Mouse (Mus musculus) c-Kit-negative CD71-positive TER-119-positive erythroid progenitor cells, embryonic 14.5 days (primary cell): ENCODE measurements around the gene Emilin1.

ENCODE experiments used
- DNase-seq: peaks from one replicate; pipeline ENCODE4 v3.0.0-alpha.2; 2013; ENCODE audit warnings: low read depth, low spot score

Emilin1 gene

DNA sequence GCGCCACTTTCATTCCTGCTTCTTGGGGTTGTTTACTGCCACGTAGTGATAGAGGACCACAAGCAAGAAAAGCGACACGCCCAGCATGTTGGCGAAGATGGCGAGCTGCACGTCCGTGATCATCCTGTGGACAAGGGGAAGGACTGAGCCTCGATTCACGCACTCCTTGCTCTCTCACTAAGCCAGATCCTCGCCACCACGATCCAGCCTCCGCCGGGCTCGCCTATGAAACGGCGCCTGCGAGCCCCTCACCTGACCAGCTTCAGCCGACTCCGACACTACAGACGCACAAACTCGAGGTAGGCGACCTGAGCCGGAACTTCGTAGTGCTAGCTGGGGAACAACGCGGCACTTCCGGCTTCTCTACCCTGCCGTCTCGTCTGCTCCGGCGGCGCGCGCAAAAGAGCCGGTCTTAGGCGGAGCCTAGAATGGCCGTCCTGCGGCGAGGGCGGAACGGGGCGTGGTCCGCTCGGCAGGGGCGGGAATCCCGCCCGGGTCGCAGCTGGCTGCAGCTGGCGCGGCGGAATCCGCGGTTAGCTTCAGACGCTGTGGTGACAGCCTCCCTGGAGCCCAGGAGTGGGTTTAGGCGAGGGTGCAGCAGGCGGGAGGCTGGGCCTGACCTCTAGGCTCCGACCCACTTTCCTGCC, 5.7 kb upstream of the Emilin1 start, which contains the start of gene Ost4:
Ost4 (minus strand) TSS at position 376 of the 647 bp plus-strand sequence.
- DNase-seq = peak; percentile 92

GRCm38 (mm10) chr5:30908426-30909299, 4.5 kb upstream of the Emilin1 start:
- no peak for DNase-seq

GRCm38 (mm10) chr5:30909300-30909659, 3.9 kb upstream of the Emilin1 start:
- DNase-seq = no peak

DNA sequence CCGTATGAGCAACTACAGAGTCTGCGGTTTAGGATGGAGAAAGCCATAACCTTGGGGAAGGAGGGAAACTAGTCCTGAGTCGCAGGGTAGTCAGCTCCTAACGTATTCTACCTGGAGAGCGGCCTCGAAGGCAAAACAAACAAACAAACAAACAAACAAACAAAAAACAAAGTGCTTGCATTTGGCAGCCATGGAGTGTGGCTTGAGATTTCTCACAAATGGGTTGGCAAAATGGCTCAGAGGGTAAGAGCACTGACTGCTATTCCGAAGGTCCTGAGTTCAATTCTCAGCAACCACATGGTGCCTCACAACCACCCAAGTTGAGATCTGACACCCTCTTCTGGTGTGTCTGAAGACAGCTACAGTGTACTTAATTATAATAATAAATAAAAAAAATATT, 3.3 kb upstream of the Emilin1 start:
- no peak for DNase-seq

GRCm38 (mm10) chr5:30910481-30910880, 2.7 kb upstream of the Emilin1 start:
- no peak for DNase-seq

DNA sequence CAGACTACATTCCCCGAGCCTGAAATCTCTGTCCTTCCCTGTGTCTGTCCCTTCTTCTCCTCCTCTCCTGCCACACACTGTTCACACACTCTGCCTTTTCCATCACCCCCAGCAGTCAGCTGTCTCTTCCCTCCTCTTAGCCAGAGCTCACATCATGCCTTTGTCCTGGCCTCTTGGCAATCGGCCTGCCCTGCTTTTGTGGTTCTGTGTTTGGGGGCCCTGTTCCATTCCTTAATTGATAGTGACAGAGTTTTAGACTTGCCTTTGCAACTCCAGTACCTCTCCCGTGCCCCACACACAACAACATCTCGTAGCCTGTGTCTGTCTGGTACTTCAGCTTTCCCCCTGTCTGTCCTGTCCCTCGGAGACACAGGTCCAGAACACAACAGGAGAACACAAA, 1.0 kb upstream of the Emilin1 start:
- DNase-seq = no peak

GRCm38 (mm10) chr5:30914101-30914635, 966 bp downstream of the Emilin1 start:
- no peak for DNase-seq

- no peak for DNase-seq
Measured at GRCm38 (mm10) chr5:30914849-30915248, 1.6 kb downstream of the Emilin1 start.

DNA sequence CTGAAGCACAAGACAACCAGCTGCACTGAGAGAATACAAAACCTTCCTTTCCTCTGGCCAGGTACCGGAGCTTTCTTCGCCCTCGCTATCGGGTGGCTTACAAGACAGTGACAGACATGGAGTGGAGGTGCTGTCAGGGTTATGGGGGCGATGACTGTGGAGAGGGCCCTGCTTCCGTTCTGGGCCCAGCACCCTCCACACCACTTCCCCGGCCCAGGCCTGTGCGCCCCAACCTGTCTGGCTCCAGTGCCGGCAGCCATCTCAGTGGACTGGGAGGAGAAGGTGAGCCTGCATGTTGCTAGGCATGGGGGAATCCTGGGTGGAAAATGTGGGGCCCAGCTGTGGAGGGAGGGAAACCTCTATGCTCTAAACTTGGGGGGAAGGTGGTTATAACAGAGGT, 2.3 kb downstream of the Emilin1 start:
- no peak for DNase-seq

DNA sequence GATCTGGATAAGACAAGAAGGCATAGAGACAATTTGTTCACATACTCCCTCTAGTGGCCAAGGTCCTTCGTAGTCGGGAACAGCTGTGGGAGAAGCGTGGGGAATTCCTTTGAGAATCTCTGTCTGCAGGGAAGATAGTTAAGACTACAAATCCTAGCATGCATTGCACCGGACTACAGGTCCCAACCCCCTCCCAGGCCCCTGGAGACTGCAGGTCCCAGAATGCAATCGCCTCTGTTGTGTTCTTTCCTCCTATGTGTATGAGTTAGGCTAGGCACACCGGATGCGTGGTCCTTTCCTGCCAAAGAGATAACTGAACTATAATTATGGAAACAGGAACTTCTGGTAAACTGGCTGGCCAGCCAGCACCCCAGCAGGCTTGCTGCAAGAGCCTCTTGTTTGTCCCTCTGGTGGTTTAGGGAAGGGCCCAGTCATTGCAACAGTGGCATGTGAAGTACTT, 2.8 kb downstream of the Emilin1 start:
- peak; percentile 54 for DNase-seq

- DNase-seq = no peak
Measured at GRCm38 (mm10) chr5:30916841-30917240, 3.6 kb downstream of the Emilin1 start.

DNA sequence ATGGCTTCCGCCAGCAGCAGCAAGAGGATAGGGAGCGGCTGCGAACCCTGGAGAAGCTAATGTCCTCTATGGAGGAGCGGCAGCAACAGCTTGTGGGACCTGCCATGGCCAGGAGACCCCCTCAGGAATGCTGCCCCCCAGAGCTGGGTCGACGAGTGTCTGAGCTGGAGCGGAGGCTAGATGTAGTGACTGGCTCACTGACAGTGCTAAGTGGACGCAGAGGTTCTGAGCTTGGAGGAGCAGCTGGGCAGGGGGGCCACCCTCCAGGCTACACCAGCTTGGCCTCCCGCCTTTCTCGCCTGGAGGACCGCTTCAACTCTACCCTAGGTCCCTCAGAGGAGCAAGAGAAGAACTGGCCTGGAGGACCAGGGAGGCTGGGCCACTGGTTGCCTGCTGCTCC, 4.1 kb downstream of the Emilin1 start:
- DNase-seq = no peak

- DNase-seq = no peak
Measured at GRCm38 (mm10) chr5:30917891-30918670, 4.9 kb downstream of the Emilin1 start.

- DNase-seq = no peak
Measured at GRCm38 (mm10) chr5:30918691-30919090, 5.5 kb downstream of the Emilin1 start.

GRCm38 (mm10) chr5:30919831-30920614, 6.8 kb downstream of the Emilin1 start:
- DNase-seq = no peak

DNA sequence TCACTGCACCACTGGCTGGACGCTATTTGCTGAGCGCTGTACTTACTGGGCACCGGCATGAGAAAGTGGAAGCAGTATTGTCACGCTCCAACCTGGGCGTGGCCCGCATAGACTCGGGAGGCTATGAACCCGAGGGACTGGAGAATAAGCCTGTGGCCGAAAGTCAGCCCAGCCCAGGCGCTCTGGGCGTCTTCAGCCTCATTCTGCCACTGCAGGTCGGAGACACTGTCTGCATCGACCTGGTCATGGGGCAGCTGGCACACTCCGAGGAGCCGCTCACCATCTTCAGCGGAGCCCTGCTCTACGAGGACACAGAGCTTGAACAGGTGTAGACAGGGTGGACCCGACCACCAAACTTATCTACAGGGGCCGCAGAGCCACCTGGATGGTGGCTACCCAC, 7.4 kb downstream of the Emilin1 start:
- DNase-seq = no peak

- DNase-seq = peak; percentile 89
Measured at GRCm38 (mm10) chr5:30921256-30922033, 8.2 kb downstream of the Emilin1 start, which contains the start of gene Khk. TSS of gene Khk (plus strand) at chr5:30921431.

GRCm38 (mm10) chr5:30922581-30923041, 9.4 kb downstream of the Emilin1 start:
- DNase-seq = no peak

GRCm38 (mm10) chr5:30923119-30923518, 9.9 kb downstream of the Emilin1 start:
- no peak for DNase-seq

DNA sequence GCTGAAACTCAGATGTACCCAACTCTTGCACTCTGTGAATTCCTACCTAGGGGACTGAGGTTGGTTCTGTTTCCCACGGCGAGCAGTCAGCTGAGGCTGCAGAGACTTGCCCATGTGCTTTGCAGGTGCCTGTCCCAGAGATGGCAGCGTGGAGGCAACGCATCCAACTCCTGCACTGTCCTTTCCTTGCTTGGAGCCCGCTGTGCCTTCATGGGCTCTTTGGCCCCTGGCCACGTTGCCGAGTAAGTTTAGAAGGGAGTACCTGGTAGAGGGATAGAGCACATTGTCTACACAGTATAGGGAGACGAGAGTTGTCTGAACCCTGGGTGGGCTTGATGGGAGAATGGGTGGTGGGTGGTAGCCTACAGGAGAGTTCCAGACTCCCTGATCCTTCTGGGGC, 11.4 kb downstream of the Emilin1 start:
- no peak for DNase-seq
